Mouse (Mus musculus) liver, embryonic 14.5 days (tissue): ENCODE results near the gene Glt8d1.
A peak's percentile ranks its signal among the peaks of the same experiment; 100 is the strongest.

Source experiments
- CTCF ChIP-seq: IDR thresholded peaks from 2 replicates; pipeline ENCODE4 v1.5.1; 2016; ENCODE audit warnings: antibody characterized with exemption, low read depth, control low read depth
- EP300 ChIP-seq: IDR thresholded peaks from 2 replicates; pipeline ENCODE4 v1.6.1; 2016; ENCODE audit warnings: antibody characterized with exemption, low read depth

GRCm38 (mm10) chr14:31018860-31019291 is 17.7 kb downstream of the Glt8d1 start, which contains the start of the genes Pbrm1 and Gnl3:
- peak; percentile 63 for TF ChIP-seq CTCF
- TF ChIP-seq EP300, result no peak
